Mouse (Mus musculus) liver, embryonic 14.5 days (tissue): ENCODE measurements around the gene Vmn1r232. TPM values are rescaled to one million over a fixed set of nuclear protein-coding genes. Genes with fewer than 3 reads are reported as not detected.

Experiments
- ATAC-seq: fragments of 200-750 bp; cut with Nextera tagmentation; 2 replicates; pipeline ENCODE4 v1.8.0; 2017; ENCODE audit warnings: moderate number of reproducible peaks, mild to moderate bottlenecking, moderate library complexity; ENCODE audit not compliant: insufficient read depth
- DNase-seq, 3 experiments: peaks; one replicate each; pipeline ENCODE4 v3.0.0-alpha.2; 2012 to 2013; ENCODE audit warnings: low read depth in 3 of 3, low spot score in 3 of 3
- H3K27ac ChIP-seq: fragments of 300-500 bp; sonication (generic); 2 replicates; pipeline ENCODE4 v1.5.1; 2014; ENCODE audit warnings: moderate library complexity, mild to moderate bottlenecking, control low read depth, inconsistent platforms
- H3K27me3 ChIP-seq: fragments of 300-500 bp; sonication (generic); 2 replicates; pipeline ENCODE4 v1.6.1; 2014; ENCODE audit warnings: mild to moderate bottlenecking, low read length, moderate library complexity; ENCODE audit not compliant: control insufficient read depth, insufficient read depth
- H3K36me3 ChIP-seq: fragments of 300-500 bp; sonication (generic); replicated peaks from 2 replicates; pipeline ENCODE4 v1.6.1; 2014; ENCODE audit warnings: low read depth; ENCODE audit not compliant: control insufficient read depth, insufficient read depth
- H3K4me1 ChIP-seq, 2 experiments: fragments of 200-500 bp in 1 of 2; fragments of 300-500 bp in 1 of 2; sonication (generic) in 1 of 2; replicated peaks; 2 replicates each; pipeline ENCODE4 v1.6.1; 2012 to 2014; ENCODE audit warnings: antibody characterized with exemption in 1 of 2, inconsistent platforms in 1 of 2, low read length in 1 of 2; ENCODE audit not compliant: control insufficient read depth in 2 of 2, insufficient read depth in 2 of 2
- H3K4me2 ChIP-seq: fragments of 300-500 bp; sonication (generic); 2 replicates; pipeline ENCODE4 v1.6.1; 2014; ENCODE audit warnings: low read depth, mild to moderate bottlenecking, control low read depth, moderate library complexity
- H3K4me3 ChIP-seq, 2 experiments: fragments of 200-500 bp in 1 of 2; fragments of 300-500 bp in 1 of 2; sonication (generic) in 1 of 2; 2 replicates each; pipeline ENCODE4 v1.5.1; 2012 to 2014; ENCODE audit warnings: low read depth in 2 of 2, low read length in 2 of 2, mild to moderate bottlenecking in 2 of 2, control low read depth in 1 of 2, inconsistent platforms in 1 of 2, moderate library complexity in 1 of 2; ENCODE audit not compliant: insufficient read depth in 1 of 2
- H3K9ac ChIP-seq: fragments of 300-500 bp; sonication (generic); replicated peaks from 2 replicates; pipeline ENCODE4 v1.6.1; 2014; ENCODE audit warnings: mild to moderate bottlenecking, control low read depth, moderate library complexity
- H3K9me3 ChIP-seq: fragments of 300-500 bp; sonication (generic); 2 replicates; pipeline ENCODE4 v1.6.1; 2016; ENCODE audit warnings: low read length, mixed read lengths; ENCODE audit not compliant: control insufficient read depth
- CTCF ChIP-seq: IDR thresholded peaks from 2 replicates; pipeline ENCODE4 v1.5.1; 2016; ENCODE audit warnings: antibody characterized with exemption, low read depth, control low read depth
- EP300 ChIP-seq: IDR thresholded peaks from 2 replicates; pipeline ENCODE4 v1.6.1; 2016; ENCODE audit warnings: antibody characterized with exemption, low read depth
- WGBS: fragments of 180-500 bp; shearing (Covaris S2); extraction: QIAGEN DNeasy Blood & Tissue Kit; methylation state at CpG from one replicate; pipeline ENCODE4 v1.1.7; 2014; ENCODE audit not compliant: insufficient replicate concordance; 5-methylcytosine and 5-hydroxymethylcytosine counted together
- polyA plus RNA-seq, 2 experiments: library from polyadenylated mRNA; depleted of rRNA in 1 of 2; stranded (reverse) in 1 of 2; unstranded in 1 of 2; fragments of >200 nt; fragmentation: Nextera tagmentation in 1 of 2; extraction: Ambion mirVana in 1 of 2; gene quantifications; 2 replicates each; pipeline versions ENCODE4 v1.2.1 to v1.2.3; 2012 to 2014

Gene Vmn1r232
- polyA plus RNA-seq (2012; rRNA removed) (not detected in 2 replicates), polyA plus RNA-seq (2014; fragmentation: Nextera tagmentation; extraction: Ambion mirVana) (not detected in 2 replicates)

DNA sequence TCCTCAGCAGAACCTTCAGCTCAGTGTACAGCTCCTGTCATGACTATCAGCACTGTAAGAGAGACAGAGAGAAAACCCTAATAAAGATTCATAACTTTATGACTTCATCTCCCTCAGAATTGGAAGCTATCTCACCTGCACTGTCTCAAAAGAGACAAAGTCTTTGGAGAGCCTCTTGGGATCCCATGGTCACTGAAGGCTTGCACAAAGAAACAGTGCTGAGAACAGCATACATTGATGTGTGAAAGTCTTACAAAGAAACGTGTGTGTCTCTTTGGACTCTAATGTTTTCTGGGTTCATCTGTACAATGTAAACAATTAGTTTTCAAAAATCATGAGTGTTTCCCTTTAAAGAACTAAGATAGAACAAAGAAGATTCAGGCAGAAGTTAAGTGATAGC, at the start of gene Vmn1r232:
Gene Vmn1r232 (minus strand): TSS at position 101 of the 400 bp plus-strand sequence.
- no peak within 1 kb of the TSS for H3K27ac ChIP-seq
- no peak for TF ChIP-seq EP300
- TF ChIP-seq CTCF: no peak
- H3K36me3 ChIP-seq: no peaks in the 10 kb centered on the region
- H3K9ac ChIP-seq: no peak within 1 kb of the TSS
- H3K27me3 ChIP-seq: no peaks in the 10 kb centered on the region
- H3K4me3 ChIP-seq: no peak within 1 kb of the TSS
- ATAC-seq: no peak
- H3K9me3 ChIP-seq: no peaks in the 10 kb centered on the region
- no peak for DNase-seq
- H3K4me1 ChIP-seq: no peaks in the 10 kb centered on the region
- 28% methylated on average over 1 of the region's 1 CpGs for WGBS
- no peak within 1 kb of the TSS for H3K4me2 ChIP-seq

DNA sequence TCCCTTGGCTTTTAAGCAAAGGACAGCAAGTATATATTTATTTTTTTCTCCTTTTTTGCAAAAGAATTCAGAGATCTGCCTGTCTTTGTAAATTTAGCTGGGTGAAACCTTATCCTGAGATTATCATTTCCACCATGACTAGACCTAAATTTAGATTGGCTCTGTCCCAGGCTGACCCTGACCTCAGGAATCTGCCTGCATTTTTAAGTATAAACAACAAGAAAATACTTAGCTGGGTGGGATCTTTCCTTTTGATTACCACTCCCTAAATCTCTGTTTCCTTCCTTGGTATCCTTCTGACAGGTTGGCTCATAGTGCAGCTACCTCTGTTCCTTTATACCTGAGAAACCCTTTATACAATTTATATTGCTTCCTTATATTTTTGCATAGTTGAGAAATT, 47.2 kb upstream of the Vmn1r232 start:
- H3K9me3 ChIP-seq: no peaks in the 10 kb centered on the region
- H3K36me3 ChIP-seq: peaks cover 52% of the 10 kb centered on the region
- H3K9ac ChIP-seq: no peak overlapping the region
- H3K4me2 ChIP-seq: no peak overlapping the region
- DNase-seq: no peak
- H3K4me3 ChIP-seq: no peak overlapping the region
- no peak for ATAC-seq
- H3K27ac ChIP-seq: no peak overlapping the region
- H3K27me3 ChIP-seq: no peaks in the 10 kb centered on the region
- TF ChIP-seq EP300: no peak
- no peak for TF ChIP-seq CTCF
- no peaks in the 10 kb centered on the region for H3K4me1 ChIP-seq

- peaks cover 64% of the 10 kb centered on the region for H3K36me3 ChIP-seq
Observed at GRCm38 (mm10) chr17:20965421-20965820, 45.9 kb upstream of the Vmn1r232 start.

GRCm38 (mm10) chr17:20960386-20960785, 40.9 kb upstream of the Vmn1r232 start:
- H3K27ac ChIP-seq: no peak overlapping the region
- TF ChIP-seq CTCF (no peak), EP300 (no peak)
- 84% methylated on average over 5 of the region's 5 CpGs for WGBS

More at GRCm38 (mm10) chr17:20965421-20965820, 45.9 kb upstream of the Vmn1r232 start:
- Histone ChIP-seq H3K4me2 (no peak overlapping the region), H3K27me3 (no peaks in the 10 kb centered on the region), H3K4me3 (no peak overlapping the region), H3K9ac (no peak overlapping the region), H3K27ac (no peak overlapping the region), H3K4me1 (no peaks in the 10 kb centered on the region), H3K9me3 (no peaks in the 10 kb centered on the region)
- ATAC-seq (no peak), DNase-seq (no peak)
- WGBS: 78% methylated on average over 4 of the region's 4 CpGs
- no peak for TF ChIP-seq EP300
- no peak for TF ChIP-seq CTCF

GRCm38 (mm10) chr17:20946636-20947035, 27.1 kb upstream of the Vmn1r232 start:
- no peak overlapping the region for H3K27ac ChIP-seq
- no peaks in the 10 kb centered on the region; the same call in 1 of the 2 replicates for H3K27me3 ChIP-seq
- H3K4me3 ChIP-seq: peak overlapping the region; percentile 91 to 94
- peak in 1 of 3 experiments; percentile 3 for DNase-seq
- H3K4me2 ChIP-seq: peak overlapping the region; percentile 90
- ATAC-seq: no peak
- H3K9ac ChIP-seq: peak overlapping the region; percentile 87
- peaks cover 3% of the 10 kb centered on the region; the same call in 1 of the 2 replicates for H3K36me3 ChIP-seq
- H3K4me1 ChIP-seq: peaks cover 10 to 17% of the 10 kb centered on the region in 2 experiments
- H3K9me3 ChIP-seq: no peaks in the 10 kb centered on the region
- TF ChIP-seq EP300: no peak
- no peak for TF ChIP-seq CTCF

More at GRCm38 (mm10) chr17:20960386-20960785, 40.9 kb upstream of the Vmn1r232 start:
- DNase-seq: no peak
- no peak overlapping the region for H3K4me3 ChIP-seq
- H3K36me3 ChIP-seq: peaks cover 95% of the 10 kb centered on the region
- no peaks in the 10 kb centered on the region for H3K27me3 ChIP-seq
- H3K9me3 ChIP-seq: no peaks in the 10 kb centered on the region
- H3K4me2 ChIP-seq: no peak overlapping the region
- H3K9ac ChIP-seq: no peak overlapping the region
- ATAC-seq: no peak
- H3K4me1 ChIP-seq: no peaks in the 10 kb centered on the region
